Mouse (Mus musculus) MEL (cell line): Measurements from ENCODE around the gene Mcrip1. TPM values are rescaled to one million over a fixed set of nuclear protein-coding genes. Genes with fewer than 3 reads are reported as not detected.

Experiments used
- DNase-seq: peaks from one replicate; pipeline ENCODE4 v3.0.0; 2011; ENCODE audit warnings: low read depth, low spot score
- H3K27ac ChIP-seq: 2 replicates; pipeline ENCODE4 v1.5.1; 2012; ENCODE audit warnings: low read depth, mild to moderate bottlenecking, control low read depth, low read length, moderate library complexity; ENCODE audit not compliant: control insufficient read depth
- H3K27me3 ChIP-seq, 2 experiments: fragments of 150-350 bp in 1 of 2; sonication (generic) in 1 of 2; 2 replicates each; pipeline ENCODE4 v1.6.1; 2012; ENCODE audit warnings: low read length in 2 of 2, mild to moderate bottlenecking in 2 of 2, improper control_type of control experiment in 1 of 2, moderate library complexity in 1 of 2; ENCODE audit not compliant: insufficient read depth in 2 of 2, control insufficient read depth in 1 of 2
- H3K36me3 ChIP-seq, 2 experiments: 2 replicates each; pipeline ENCODE4 v1.6.1; 2012 to 2014; ENCODE audit warnings: low read length in 2 of 2, improper control_type of control experiment in 1 of 2, inconsistent platforms in 1 of 2, mild to moderate bottlenecking in 1 of 2; ENCODE audit not compliant: insufficient read depth in 2 of 2, control insufficient read depth in 1 of 2
- H3K4me1 ChIP-seq, 2 experiments: fragments of 150-350 bp in 1 of 2; sonication (generic) in 1 of 2; 2 replicates each; pipeline ENCODE4 v1.6.1; 2012; ENCODE audit warnings: low read length in 2 of 2, improper control_type of control experiment in 1 of 2, mild to moderate bottlenecking in 1 of 2; ENCODE audit not compliant: insufficient read depth in 2 of 2, control insufficient read depth in 1 of 2
- H3K4me3 ChIP-seq, 2 experiments: fragments of 150-350 bp in 1 of 2; sonication (generic) in 1 of 2; 2 replicates each; pipeline ENCODE4 v1.5.1; 2012; ENCODE audit warnings: low read depth in 2 of 2, low read length in 2 of 2, mild to moderate bottlenecking in 2 of 2, moderate library complexity in 2 of 2, control low read depth in 1 of 2, improper control_type of control experiment in 1 of 2; ENCODE audit not compliant: control insufficient read depth in 1 of 2, insufficient read depth in 1 of 2
- H3K79me2 ChIP-seq: 2 replicates; pipeline ENCODE4 v1.6.1; 2012; ENCODE audit warnings: mild to moderate bottlenecking, low read length, moderate library complexity; ENCODE audit not compliant: control insufficient read depth, poor library complexity, insufficient read depth
- H3K9ac ChIP-seq: 2 replicates; pipeline ENCODE4 v1.6.1; 2012; ENCODE audit warnings: low read depth, mild to moderate bottlenecking, control low read depth, low read length, moderate library complexity; ENCODE audit not compliant: control insufficient read depth, poor library complexity, severe bottlenecking
- H3K9me3 ChIP-seq: fragments of 150-350 bp; sonication (generic); replicated peaks from 2 replicates; pipeline ENCODE4 v1.6.1; 2012; ENCODE audit warnings: mild to moderate bottlenecking, low read length, improper control_type of control experiment, moderate library complexity; ENCODE audit not compliant: insufficient read depth
- BHLHE40 ChIP-seq: IDR thresholded peaks from 2 replicates; pipeline ENCODE4 v1.6.1; 2012; ENCODE audit warnings: low read depth, mild to moderate bottlenecking, inconsistent platforms, low read length, improper control_type of control experiment, borderline replicate concordance
- CTCF ChIP-seq, 3 experiments: IDR thresholded peaks in 2 of 3; conservative IDR thresholded peaks in 1 of 3; 2 replicates each; pipeline ENCODE4 v1.5.1; 2011 to 2012; ENCODE audit warnings: low read length in 3 of 3, low read depth in 2 of 3, mild to moderate bottlenecking in 2 of 3, improper control_type of control experiment in 1 of 3, inconsistent platforms in 1 of 3, mixed read lengths in 1 of 3, moderate library complexity in 1 of 3; ENCODE audit not compliant: control insufficient read depth in 1 of 3, insufficient read depth in 1 of 3, poor library complexity in 1 of 3, severe bottlenecking in 1 of 3
- ELF1 ChIP-seq: IDR thresholded peaks from 2 replicates; pipeline ENCODE4 v1.6.1; 2014; ENCODE audit warnings: low read depth, mild to moderate bottlenecking, inconsistent platforms, low read length, improper control_type of control experiment, moderate library complexity
- EP300 ChIP-seq, 2 experiments: IDR thresholded peaks; 2 replicates each; pipeline ENCODE4 v1.6.1; 2011; ENCODE audit warnings: improper control_type of control experiment in 2 of 2, low read length in 2 of 2, low read depth in 1 of 2, mild to moderate bottlenecking in 1 of 2
- ETS1 ChIP-seq: IDR thresholded peaks from 2 replicates; pipeline ENCODE4 v1.6.1; 2012; ENCODE audit warnings: low read depth, mild to moderate bottlenecking, inconsistent platforms, low read length, improper control_type of control experiment, moderate library complexity
- GABPA ChIP-seq: IDR thresholded peaks from 2 replicates; pipeline ENCODE4 v1.6.1; 2012; ENCODE audit warnings: low read depth, mild to moderate bottlenecking, inconsistent platforms, low read length, improper control_type of control experiment, moderate library complexity
- GATA1 ChIP-seq: IDR thresholded peaks from 2 replicates; pipeline ENCODE4 v1.6.1; 2011; ENCODE audit warnings: low read depth, low read length, improper control_type of control experiment
- HCFC1 ChIP-seq: IDR thresholded peaks from 2 replicates; pipeline ENCODE4 v1.6.1; 2012; ENCODE audit warnings: low read depth, mild to moderate bottlenecking, inconsistent platforms, low read length, improper control_type of control experiment, moderate library complexity
- JUND ChIP-seq: IDR thresholded peaks from 2 replicates; pipeline ENCODE4 v1.6.1; 2011; ENCODE audit warnings: low read depth, mild to moderate bottlenecking, improper control_type of control experiment, low read length
- KAT2A ChIP-seq: conservative IDR thresholded peaks from 2 replicates; pipeline ENCODE4 v1.6.1; 2012; ENCODE audit warnings: low read depth, low read length, improper control_type of control experiment, inconsistent platforms
- MAFK ChIP-seq: IDR thresholded peaks from 2 replicates; pipeline ENCODE4 v1.6.1; 2011; ENCODE audit warnings: low read depth, mild to moderate bottlenecking, low read length, improper control_type of control experiment, borderline replicate concordance
- MAX ChIP-seq: IDR thresholded peaks from 2 replicates; pipeline ENCODE4 v1.6.1; 2011; ENCODE audit warnings: low read length, improper control_type of control experiment
- MAZ ChIP-seq: IDR thresholded peaks from 2 replicates; pipeline ENCODE4 v1.6.1; 2012; ENCODE audit warnings: low read depth, mild to moderate bottlenecking, inconsistent platforms, low read length, improper control_type of control experiment
- MEF2A ChIP-seq: IDR thresholded peaks from 2 replicates; pipeline ENCODE4 v1.6.1; 2014; ENCODE audit warnings: low read depth, mild to moderate bottlenecking, inconsistent platforms, low read length, improper control_type of control experiment; ENCODE audit not compliant: poor library complexity, insufficient replicate concordance, severe bottlenecking; ENCODE audit errors: extremely low read depth
- MXI1 ChIP-seq: IDR thresholded peaks from 2 replicates; pipeline ENCODE4 v1.6.1; 2011; ENCODE audit warnings: mild to moderate bottlenecking, low read depth, low read length, improper control_type of control experiment
- MYB ChIP-seq: IDR thresholded peaks from 2 replicates; pipeline ENCODE4 v1.6.1; 2011; ENCODE audit warnings: mild to moderate bottlenecking, low read depth, low read length, improper control_type of control experiment
- MYC ChIP-seq: IDR thresholded peaks from 2 replicates; pipeline ENCODE4 v1.6.1; 2011; ENCODE audit warnings: low read depth, mild to moderate bottlenecking, low read length, improper control_type of control experiment, moderate library complexity
- NELFE ChIP-seq: IDR thresholded peaks from 2 replicates; pipeline ENCODE4 v1.6.1; 2011; ENCODE audit warnings: low read depth, low read length, improper control_type of control experiment
- NRF1 ChIP-seq: IDR thresholded peaks from 2 replicates; pipeline ENCODE4 v1.6.1; 2014; ENCODE audit warnings: low read depth, mild to moderate bottlenecking, inconsistent platforms, low read length, improper control_type of control experiment, moderate library complexity; ENCODE audit not compliant: poor library complexity, insufficient read depth, severe bottlenecking
- POLR2A ChIP-seq, 2 experiments: IDR thresholded peaks; 2 replicates each; pipeline ENCODE4 v1.6.1; 2011 to 2012; ENCODE audit warnings: low read length in 2 of 2, mild to moderate bottlenecking in 2 of 2, control low read depth in 1 of 2, improper control_type of control experiment in 1 of 2, low read depth in 1 of 2, moderate library complexity in 1 of 2; ENCODE audit not compliant: control insufficient read depth in 1 of 2, insufficient read depth in 1 of 2, poor library complexity in 1 of 2
- POLR2AphosphoS2 ChIP-seq: IDR thresholded peaks from 2 replicates; pipeline ENCODE4 v1.6.1; 2011; ENCODE audit warnings: low read length, improper control_type of control experiment
- POLR2AphosphoS5 ChIP-seq: IDR thresholded peaks from 2 replicates; pipeline ENCODE4 v1.6.1; 2012; ENCODE audit warnings: low read depth, borderline replicate concordance, mild to moderate bottlenecking, inconsistent platforms, low read length, moderate library complexity, mixed read lengths
- RAD21 ChIP-seq: IDR thresholded peaks from 2 replicates; pipeline ENCODE4 v1.6.1; 2011; ENCODE audit warnings: mild to moderate bottlenecking, low read depth, low read length, improper control_type of control experiment
- RCOR1 ChIP-seq: IDR thresholded peaks from 2 replicates; pipeline ENCODE4 v1.6.1; 2012; ENCODE audit warnings: low read depth, mild to moderate bottlenecking, inconsistent platforms, low read length, improper control_type of control experiment
- SIN3A ChIP-seq: IDR thresholded peaks from 2 replicates; pipeline ENCODE4 v1.6.1; 2012; ENCODE audit warnings: low read length, improper control_type of control experiment, inconsistent platforms
- SMC3 ChIP-seq: IDR thresholded peaks from 2 replicates; pipeline ENCODE4 v1.6.1; 2011; ENCODE audit warnings: low read depth, low read length, improper control_type of control experiment
- TAL1 ChIP-seq: IDR thresholded peaks from 2 replicates; pipeline ENCODE4 v1.6.1; 2012; ENCODE audit warnings: mild to moderate bottlenecking, inconsistent platforms, low read length, moderate library complexity, mixed read lengths
- TBP ChIP-seq: IDR thresholded peaks from 2 replicates; pipeline ENCODE4 v1.8.0; 2011; ENCODE audit warnings: low read depth, low read length, improper control_type of control experiment
- TCF12 ChIP-seq: IDR thresholded peaks from 2 replicates; pipeline ENCODE4 v1.6.1; 2014; ENCODE audit warnings: low read depth, mild to moderate bottlenecking, inconsistent platforms, low read length, improper control_type of control experiment, moderate library complexity
- USF1 ChIP-seq: IDR thresholded peaks from 2 replicates; pipeline ENCODE4 v1.6.1; 2014; ENCODE audit warnings: low read depth, mild to moderate bottlenecking, inconsistent platforms, low read length, improper control_type of control experiment, moderate library complexity
- USF2 ChIP-seq, 2 experiments: IDR thresholded peaks; 2 replicates each; pipeline ENCODE4 v1.6.1; 2011 to 2012; ENCODE audit warnings: improper control_type of control experiment in 2 of 2, low read length in 2 of 2, borderline replicate concordance in 1 of 2, inconsistent platforms in 1 of 2, low read depth in 1 of 2, mild to moderate bottlenecking in 1 of 2; ENCODE audit not compliant: insufficient read depth in 1 of 2
- ZC3H11A ChIP-seq: IDR thresholded peaks from 2 replicates; pipeline ENCODE4 v1.6.1; 2012; ENCODE audit warnings: low read depth, mild to moderate bottlenecking, inconsistent platforms, low read length, improper control_type of control experiment
- ZKSCAN1 ChIP-seq: IDR thresholded peaks from 2 replicates; pipeline ENCODE4 v1.6.1; 2012; ENCODE audit warnings: low read depth, mild to moderate bottlenecking, inconsistent platforms, low read length, improper control_type of control experiment, moderate library complexity
- ZMIZ1 ChIP-seq: IDR thresholded peaks from 2 replicates; pipeline ENCODE4 v1.6.1; 2012; ENCODE audit warnings: low read depth, mild to moderate bottlenecking, inconsistent platforms, low read length, improper control_type of control experiment, moderate library complexity
- polyA plus RNA-seq, 2 experiments: library from polyadenylated mRNA; stranded (reverse) in 1 of 2; unstranded in 1 of 2; fragments of >175 nt in 1 of 2; fragments of >200 nt in 1 of 2; gene quantifications; 2 replicates each; pipeline versions ENCODE4 v1.2.1 to v1.2.4; 2012; ENCODE audit warnings: low replicate concordance in 2 of 2, low read depth in 1 of 2; ENCODE audit not compliant: insufficient read length in 2 of 2, insufficient read depth in 1 of 2, missing spikeins in 1 of 2
- total RNA-seq: library from RNA; depleted of rRNA; stranded (reverse); fragments of 300-350 nt; gene quantifications from 2 replicates; pipeline ENCODE4 v1.2.3, GENCODE M21; 2012

The Mcrip1 gene
- total and polyA plus RNA-seq, 3 experiments: 36.6 to 83.5 TPM; not detected in 1

GRCm38 (mm10) chr11:120580190-120580589, 30.7 kb upstream of the Mcrip1 start:
- H3K4me1 ChIP-seq: peaks cover 5 to 18% of the 10 kb centered on the region in 2 experiments
- TF ChIP-seq ELF1 (0 out of 2 replicates have a peak, but pooled peaks have one; percentile 12), MYB (no peak), TBP (no peak), USF2 (IDR thresholded peaks at IDR 0.05; ENCODE audit: borderline replicate concordance in 1 of 2, insufficient read depth in 1 of 2, low read depth in 1 of 2, low read length in 2 of 2) (no peak), ZC3H11A (no peak), RAD21 (no peak), HCFC1 (no peak), NELFE (no peak; the same call in 1 of the 2 replicates), ZKSCAN1 (no peak), TAL1 (0 out of 2 replicates have a peak, but pooled peaks have one; percentile 15), USF1 (no peak), TCF12 (no peak), MAFK (no peak), POLR2AphosphoS2 (no peak), NRF1 (peak; percentile 62; the same call in 1 of the 2 replicates), MYC (no peak), ZMIZ1 (no peak), RCOR1 (no peak), JUND (no peak), SMC3 (no peak; the same call in 1 of the 2 replicates), BHLHE40 (no peak), POLR2AphosphoS5 (no peak), MXI1 (peak; percentile 42; the same call in 1 of the 2 replicates), GATA1 (no peak), EP300 (IDR thresholded peaks at IDR 0.05; ENCODE audit: low read depth in 1 of 2, low read length in 2 of 2) (no peak), MEF2A (no peak), MAX (no peak; the same call in 1 of the 2 replicates), MAZ (no peak), ETS1 (no peak), GABPA (no peak), POLR2A (IDR thresholded peaks at IDR 0.05; ENCODE audit: control insufficient read depth in 1 of 2, insufficient read depth in 1 of 2, low read depth in 1 of 2, low read length in 2 of 2, poor library complexity in 1 of 2) (no peak; a peak in 1 of 4 replicates), CTCF (IDR thresholded peaks at IDR 0.05 in 2 of 3, conservative IDR thresholded peaks at IDR 0.05 in 1 of 3; ENCODE audit: control insufficient read depth in 1 of 3, insufficient read depth in 1 of 3, low read depth in 2 of 3, low read length in 3 of 3, poor library complexity in 1 of 3, severe bottlenecking in 1 of 3) (no peak), KAT2A (no peak; the same call in 1 of the 2 replicates), SIN3A (no peak; the same call in 1 of the 2 replicates)
- H3K9me3 ChIP-seq: no peaks in the 10 kb centered on the region
- peak overlapping the region; percentile 76 to 94 for H3K4me3 ChIP-seq
- H3K36me3 ChIP-seq: peaks cover 4 to 12% of the 10 kb centered on the region in 2 experiments; a peak in 3 of 4 replicates
- peak; percentile 82 for DNase-seq
- peaks cover 35% of the 10 kb centered on the region for H3K79me2 ChIP-seq
- H3K27ac ChIP-seq: peak overlapping the region; percentile 67
- peak overlapping the region; percentile 84 for H3K9ac ChIP-seq
- H3K27me3 ChIP-seq: no peaks in the 10 kb centered on the region
